Comparison of ENCODE assay signal across 30 mouse cellular contexts in genomic region chr16:89885661-89886060, GRCm38 (mm10).
DNase-seq lines count a peak whose midpoint lies in the region; ATAC-seq and TF ChIP-seq lines count a peak whose summit lies in the region.
"Had no signal": no experiment of that assay in that cellular context is flagged by ENCODE, and none has a peak within 500 bp of the region (broad histone marks: within the 10 kb centered on the region; RNA-seq: fewer than 3 reads in every experiment).

No protein-coding gene starts in this region.

- H3K4me2 ChIP-seq in forebrain, embryonic 15.5 days (replicated peaks), result no peak overlapping the region
- no peak overlapping the region for H3K4me2 ChIP-seq in liver, postnatal 0 days (ENCODE audit: low read depth, low read length)
- H3K4me2 ChIP-seq: heart, embryonic 12.5 days; hindbrain, embryonic 13.5 days; limb, embryonic 13.5 days; liver, embryonic 12.5 days; midbrain, embryonic 12.5 days; neural tube, embryonic 12.5 days; stomach, embryonic 15.5 days had no signal

- TF ChIP-seq CTCF in E14TG2a.4 (conservative IDR thresholded peaks at IDR 0.05; ENCODE audit: low read length), result no peak
- no peak for TF ChIP-seq CTCF in olfactory bulb, adult 2 months (IDR thresholded peaks at IDR 0.05; ENCODE audit: insufficient read depth, low read depth, low read length)
- no peak for TF ChIP-seq CTCF in liver, postnatal 0 days (IDR thresholded peaks at IDR 0.05; ENCODE audit: low read depth)

- no peak overlapping the region for H3K27ac ChIP-seq in forebrain, embryonic 15.5 days (replicated peaks)
- no peak overlapping the region for H3K27ac ChIP-seq in forebrain, embryonic 10.5 days
- H3K27ac ChIP-seq in olfactory bulb, adult 2 months (ENCODE audit: insufficient read depth, low read depth, low read length), result peak overlapping the region; percentile 80
- no peak overlapping the region for H3K27ac ChIP-seq in liver, postnatal 0 days (ENCODE audit: low read depth)
- H3K27ac ChIP-seq: heart, adult 2 months; hindbrain, embryonic 13.5 days; left cerebral cortex, adult 2 months; limb, embryonic 13.5 days; liver, embryonic 12.5 days; midbrain, embryonic 12.5 days; neural tube, embryonic 12.5 days; stomach, embryonic 15.5 days had no signal

- H3K9ac ChIP-seq in forebrain, embryonic 15.5 days (replicated peaks), result no peak overlapping the region
- H3K9ac ChIP-seq in liver, postnatal 0 days (replicated peaks), result no peak overlapping the region
- H3K9ac ChIP-seq: heart, embryonic 12.5 days; hindbrain, embryonic 13.5 days; limb, embryonic 13.5 days; liver, embryonic 12.5 days; midbrain, embryonic 12.5 days; neural tube, embryonic 12.5 days; stomach, embryonic 15.5 days had no signal

- no peak for TF ChIP-seq EP300 in liver, postnatal 0 days (IDR thresholded peaks at IDR 0.05; ENCODE audit: low read depth)

- no peak overlapping the region for H3K4me3 ChIP-seq in forebrain, embryonic 15.5 days
- H3K4me3 ChIP-seq in forebrain, embryonic 10.5 days, result no peak overlapping the region
- H3K4me3 ChIP-seq in E14TG2a.4 (replicated peaks; ENCODE audit: low read length), result peak overlapping the region; percentile 74; the same call in 1 of the 2 replicates
- no peak overlapping the region for H3K4me3 ChIP-seq in olfactory bulb, adult 2 months (ENCODE audit: insufficient read depth, low read depth, low read length)
- H3K4me3 ChIP-seq in liver, postnatal 0 days (ENCODE audit: low read depth, low read length), result no peak overlapping the region
- H3K4me3 ChIP-seq: erythroblast, embryonic 14.5 days; heart, adult 2 months; heart, embryonic 12.5 days; hindbrain, embryonic 13.5 days; left cerebral cortex, adult 2 months; limb, embryonic 13.5 days; liver, embryonic 12.5 days; megakaryocyte, embryonic 14.5 days; midbrain, embryonic 12.5 days; myocyte; neural tube, embryonic 12.5 days; stomach, embryonic 15.5 days had no signal

- peak; percentile 36; the same call in 1 of the 2 replicates for ATAC-seq in forebrain, embryonic 15.5 days (replicated peaks)
- ATAC-seq in liver, postnatal 0 days, result no peak
- ATAC-seq: intestine, postnatal 0 days; liver, embryonic 12.5 days; lung, postnatal 0 days had no signal

- no peak for TF ChIP-seq POLR2A in olfactory bulb, adult 2 months (IDR thresholded peaks at IDR 0.05; ENCODE audit: insufficient read depth, low read depth, low read length)

- WGBS in forebrain, embryonic 15.5 days, result 57% methylated on average over 9 of the region's 9 CpGs
- 82% methylated on average over 9 of the region's 9 CpGs for WGBS in forebrain, embryonic 10.5 days
- 35% methylated on average over 9 of the region's 9 CpGs for WGBS in olfactory bulb, adult 2 months
- WGBS in liver, postnatal 0 days (ENCODE audit: insufficient replicate concordance), result 87% methylated on average over 9 of the region's 9 CpGs

- H3K9me3 ChIP-seq in forebrain, embryonic 15.5 days, result no peaks in the 10 kb centered on the region
- no peaks in the 10 kb centered on the region; the same call in none of the 2 replicates for H3K9me3 ChIP-seq in forebrain, embryonic 10.5 days
- H3K9me3 ChIP-seq in E14TG2a.4 (ENCODE audit: low read length), result no peaks in the 10 kb centered on the region
- no peaks in the 10 kb centered on the region for H3K9me3 ChIP-seq in liver, postnatal 0 days (ENCODE audit: low read length)
- H3K9me3 ChIP-seq: heart, embryonic 12.5 days; hindbrain, embryonic 13.5 days; limb, embryonic 13.5 days; liver, embryonic 12.5 days; midbrain, embryonic 12.5 days; stomach, embryonic 15.5 days had no signal

- H3K4me1 ChIP-seq in forebrain, embryonic 15.5 days, result peaks cover 16% of the 10 kb centered on the region
- peaks cover 30% of the 10 kb centered on the region for H3K4me1 ChIP-seq in forebrain, embryonic 10.5 days
- peaks cover 55% of the 10 kb centered on the region for H3K4me1 ChIP-seq in E14TG2a.4 (replicated peaks; ENCODE audit: low read depth, low read length)
- H3K4me1 ChIP-seq in olfactory bulb, adult 2 months (ENCODE audit: control insufficient read depth, insufficient read depth, low read length), result peaks cover 60% of the 10 kb centered on the region
- no peaks in the 10 kb centered on the region for H3K4me1 ChIP-seq in liver, postnatal 0 days (ENCODE audit: insufficient read depth)
- H3K4me1 ChIP-seq: stomach, embryonic 15.5 days had no signal

- H3K27me3 ChIP-seq in forebrain, embryonic 15.5 days, result no peaks in the 10 kb centered on the region
- H3K27me3 ChIP-seq in forebrain, embryonic 10.5 days (ENCODE audit: poor library complexity, severe bottlenecking), result no peaks in the 10 kb centered on the region
- H3K27me3 ChIP-seq in E14TG2a.4 (ENCODE audit: insufficient read depth, low read length), result no peaks in the 10 kb centered on the region; the same call in 1 of the 2 replicates
- no peaks in the 10 kb centered on the region for H3K27me3 ChIP-seq in liver, postnatal 0 days (ENCODE audit: insufficient read depth, low read length)
- H3K27me3 ChIP-seq: heart, embryonic 12.5 days; hindbrain, embryonic 13.5 days; limb, embryonic 13.5 days; liver, embryonic 12.5 days; megakaryocyte, embryonic 14.5 days; midbrain, embryonic 12.5 days; neural tube, embryonic 12.5 days; stomach, embryonic 15.5 days had no signal

- H3K36me3 ChIP-seq in forebrain, embryonic 15.5 days, result no peaks in the 10 kb centered on the region
- H3K36me3 ChIP-seq in forebrain, embryonic 10.5 days (replicated peaks), result peaks cover 28% of the 10 kb centered on the region
- H3K36me3 ChIP-seq in E14TG2a.4 (ENCODE audit: insufficient read depth, low read length), result peaks cover 8% of the 10 kb centered on the region
- no peaks in the 10 kb centered on the region for H3K36me3 ChIP-seq in liver, postnatal 0 days (replicated peaks; ENCODE audit: insufficient read depth, low read length)

- no peak for DNase-seq in forebrain, embryonic 10.5 days (ENCODE audit: extremely low spot score, low spot score)
- peak; percentile 38 for DNase-seq in gastrocnemius, postnatal 25 days
- no peak for DNase-seq in gastrocnemius, adult 8-10 months (ENCODE audit: low spot score in 2 of 2)
- no peak for DNase-seq in liver, postnatal 0 days
- DNase-seq: adrenal gland, postnatal 25 days; cerebellum, postnatal 10 days; heart, adult 2 months; heart, postnatal 4 days; kidney, postnatal 14 days; lung, adult 18-20 months; lung, postnatal 4 days; right cerebral cortex, postnatal 14 days; thymus, adult 18-20 months; thymus, postnatal 36 days had no signal
